Mouse (Mus musculus) kidney, adult 8-10 months (tissue): ENCODE measurements around the gene Bace2.

Experiments
- DNase-seq, 2 experiments: peaks; one replicate each; pipeline ENCODE4 v3.0.0; 2022

Gene Bace2

GRCm38 (mm10) chr16:97402213-97402785, 45.8 kb downstream of the Bace2 start:
- DNase-seq = no peak

DNA sequence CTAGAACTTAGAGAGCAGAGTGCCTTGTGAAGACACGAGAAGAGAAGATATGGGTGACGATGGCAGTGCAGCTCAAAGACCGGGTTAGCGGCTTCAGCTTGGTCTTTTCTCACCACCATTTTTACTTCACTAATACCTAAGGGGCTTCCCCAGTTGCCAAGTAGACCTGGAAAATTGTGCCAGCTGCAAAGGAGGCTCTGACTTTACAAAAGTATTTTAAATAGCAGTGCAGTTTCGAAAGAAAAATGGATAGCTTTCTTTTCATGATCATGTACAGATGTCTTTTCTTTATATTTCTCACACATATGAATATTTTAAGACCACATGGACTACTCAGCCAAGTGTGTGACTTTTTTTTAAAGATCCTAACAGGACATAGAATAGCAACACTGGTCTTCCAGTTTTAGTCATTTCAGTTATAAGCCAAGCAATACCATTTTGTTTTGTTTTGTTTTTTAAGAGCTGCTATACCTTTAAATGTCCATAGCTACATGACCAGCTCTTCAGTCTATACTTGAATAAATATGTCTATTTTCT, 49.0 kb downstream of the Bace2 start:
- DNase-seq = no peak

GRCm38 (mm10) chr16:97417896-97418542, 61.5 kb downstream of the Bace2 start:
- peak; percentile 22 to 62 for DNase-seq

- no peak for DNase-seq
Observed at GRCm38 (mm10) chr16:97418749-97419453, 62.4 kb downstream of the Bace2 start.

DNA sequence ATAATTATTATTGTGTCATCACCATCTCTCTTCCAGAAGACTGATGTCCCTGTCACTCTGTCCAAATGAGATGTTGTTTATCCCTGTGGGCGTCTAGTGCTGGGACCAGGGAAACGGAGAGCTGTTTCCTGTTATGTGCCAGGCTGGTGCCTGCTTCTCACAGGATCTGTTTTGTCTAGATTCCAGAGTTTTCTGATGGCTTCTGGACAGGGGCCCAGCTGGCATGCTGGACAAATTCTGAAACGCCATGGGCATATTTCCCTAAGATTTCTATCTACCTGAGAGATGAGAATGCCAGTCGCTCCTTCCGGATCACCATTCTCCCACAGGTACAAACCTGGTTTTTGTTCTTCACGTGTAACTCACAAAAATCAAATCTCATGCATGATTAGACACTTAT, 65.1 kb downstream of the Bace2 start:
- no peak for DNase-seq

DNA sequence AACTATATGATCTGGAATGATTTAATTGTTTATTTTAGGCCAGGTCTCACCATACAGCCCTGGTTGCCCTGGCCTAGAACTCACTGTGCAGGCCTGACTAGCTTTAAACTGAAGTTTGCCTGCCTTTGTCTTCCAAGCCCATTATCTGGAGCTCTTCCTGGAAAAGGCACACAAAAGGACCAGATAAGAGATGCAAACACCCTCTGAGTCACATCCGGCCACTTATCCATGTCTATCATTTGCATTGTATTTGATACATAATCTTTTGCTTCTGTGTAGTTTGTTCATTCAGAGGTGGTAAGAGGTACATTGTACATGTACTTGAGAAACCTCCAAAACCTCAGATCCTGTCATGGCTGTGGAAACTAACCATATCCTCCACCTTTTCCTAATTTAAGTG, 67.1 kb downstream of the Bace2 start:
- DNase-seq = no peak

DNA sequence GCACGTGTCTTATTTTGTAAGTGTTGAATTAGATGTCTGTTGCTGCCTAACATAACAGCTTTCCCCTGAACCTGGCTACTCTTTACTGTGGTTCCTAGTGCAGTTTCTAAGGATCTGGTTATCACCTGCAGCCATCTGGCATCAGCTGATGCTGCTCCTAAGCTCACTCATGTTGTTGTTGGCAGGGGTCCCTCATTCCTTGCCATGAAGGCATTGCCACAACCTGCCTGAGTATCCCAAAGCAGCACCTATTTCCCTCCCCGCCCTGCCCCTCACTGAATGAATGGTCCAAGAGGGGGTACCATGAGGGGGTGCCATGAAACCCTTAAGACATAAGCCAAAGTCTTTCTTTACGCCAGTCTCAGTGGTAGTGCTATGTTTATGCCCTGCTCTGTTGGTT, 71.5 kb downstream of the Bace2 start:
- no peak for DNase-seq

DNA sequence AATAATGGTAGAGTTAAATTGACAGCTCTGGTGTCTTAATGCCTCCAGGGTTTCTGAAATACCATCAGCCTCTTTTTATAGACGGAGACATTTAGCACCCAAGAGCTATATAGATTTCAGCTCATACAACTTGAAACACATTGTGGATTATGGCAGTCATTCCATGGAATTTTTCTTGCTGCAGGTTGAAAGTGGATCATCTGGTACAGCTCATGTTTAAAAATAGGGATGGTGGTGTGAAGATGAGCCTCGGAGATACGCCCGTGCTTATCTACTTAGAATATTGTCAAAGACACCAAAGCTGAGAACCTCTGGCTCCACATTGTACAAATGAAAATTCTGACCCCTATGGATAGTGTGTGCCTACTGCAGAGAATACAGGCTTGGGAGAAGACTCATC, 73.5 kb downstream of the Bace2 start:
- DNase-seq = no peak

GRCm38 (mm10) chr16:97431328-97431727, 74.8 kb downstream of the Bace2 start:
- peak; percentile 2 to 21 for DNase-seq

- no peak for DNase-seq
Observed at GRCm38 (mm10) chr16:97434206-97434605, 77.7 kb downstream of the Bace2 start.

- DNase-seq = no peak
Observed at GRCm38 (mm10) chr16:97437448-97438056, 81.0 kb downstream of the Bace2 start.

DNA sequence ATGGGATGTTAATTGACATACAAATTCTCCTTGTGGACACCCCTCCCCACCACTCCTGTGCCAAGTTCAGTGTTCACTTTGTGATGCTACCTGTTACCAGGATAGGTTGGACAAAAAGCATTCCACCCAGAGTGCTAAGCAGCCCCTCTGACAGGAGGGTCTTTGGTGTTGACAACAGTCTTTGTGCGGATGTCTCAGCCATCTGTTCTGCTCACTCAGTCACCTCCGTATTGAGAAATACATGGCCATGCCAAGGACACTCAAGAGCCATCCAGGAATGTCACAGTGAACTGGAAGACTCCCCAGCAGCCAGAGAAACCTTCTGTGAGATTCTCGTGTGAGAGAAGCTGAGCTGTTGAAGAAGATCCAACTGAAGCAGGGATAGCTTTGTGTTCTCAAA, 81.6 kb downstream of the Bace2 start:
- no peak for DNase-seq

DNA sequence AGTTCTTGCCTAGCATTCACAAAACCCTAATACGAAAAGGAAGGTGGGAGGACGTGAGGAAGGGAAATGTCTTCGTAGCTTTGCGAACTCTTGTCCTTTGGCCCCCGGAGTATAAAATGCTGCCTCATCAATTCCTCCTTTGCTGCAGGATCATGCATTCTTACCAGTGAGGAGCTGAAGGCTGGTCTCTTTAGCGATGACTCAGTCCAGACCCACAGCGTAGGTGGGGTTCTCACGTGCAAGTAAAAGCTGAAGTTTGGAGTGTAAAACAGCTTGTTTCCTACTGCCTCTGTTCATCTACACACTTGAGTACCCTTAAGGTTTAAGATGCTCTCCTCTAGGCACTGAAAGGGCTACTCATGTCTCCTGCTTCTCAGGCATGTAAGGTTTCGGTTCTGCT, 85.4 kb downstream of the Bace2 start:
- DNase-seq = no peak

DNA sequence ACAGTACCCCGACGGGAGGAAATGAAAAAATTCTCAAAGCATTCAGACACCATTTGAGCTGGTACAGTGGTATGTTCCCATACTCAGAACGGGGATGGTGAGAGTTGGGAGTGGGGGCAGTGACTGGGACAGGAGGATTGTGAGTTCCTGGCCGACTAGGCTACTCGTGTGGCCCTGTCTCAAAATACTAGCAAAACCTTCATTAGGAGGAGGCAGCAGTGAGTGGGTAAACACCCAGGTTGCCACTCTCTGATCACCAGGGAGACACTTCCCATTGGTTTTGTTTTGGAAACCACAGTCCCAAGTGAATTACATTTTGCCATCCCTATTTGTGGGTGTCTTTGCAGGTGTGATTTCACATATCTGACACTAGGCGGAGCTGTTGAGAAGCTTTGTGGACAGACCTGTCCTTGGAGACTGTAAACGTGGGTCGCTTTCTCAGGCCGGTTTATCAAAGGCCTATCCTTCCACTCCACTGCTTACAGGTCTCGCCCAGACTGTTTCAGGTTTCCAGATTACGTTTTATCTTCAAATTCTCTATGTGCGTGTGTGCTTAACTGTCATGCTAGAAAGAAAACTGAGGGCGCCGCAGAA, 87.2 kb downstream of the Bace2 start:
- DNase-seq = peak; percentile 13 to 22

DNA sequence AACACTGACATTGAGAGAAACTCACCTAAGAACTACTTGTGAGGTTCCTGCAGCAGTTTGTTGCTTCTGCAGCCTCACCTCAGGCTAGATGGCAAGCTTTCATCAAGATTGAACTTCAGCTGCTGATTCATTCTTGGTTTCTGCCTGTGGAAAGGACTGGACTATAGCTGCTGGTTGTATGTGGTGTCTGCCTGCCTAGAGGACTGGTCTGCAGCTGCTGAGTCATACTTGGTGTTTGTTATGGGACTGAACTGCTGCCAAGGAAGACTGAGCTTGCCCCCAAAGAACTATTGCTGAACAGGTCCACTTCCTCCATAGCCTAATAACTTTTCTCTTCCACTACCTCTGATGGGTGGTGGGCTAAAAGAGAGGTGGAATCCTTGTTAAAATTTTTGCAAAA, 90.8 kb downstream of the Bace2 start:
- DNase-seq = no peak

DNA sequence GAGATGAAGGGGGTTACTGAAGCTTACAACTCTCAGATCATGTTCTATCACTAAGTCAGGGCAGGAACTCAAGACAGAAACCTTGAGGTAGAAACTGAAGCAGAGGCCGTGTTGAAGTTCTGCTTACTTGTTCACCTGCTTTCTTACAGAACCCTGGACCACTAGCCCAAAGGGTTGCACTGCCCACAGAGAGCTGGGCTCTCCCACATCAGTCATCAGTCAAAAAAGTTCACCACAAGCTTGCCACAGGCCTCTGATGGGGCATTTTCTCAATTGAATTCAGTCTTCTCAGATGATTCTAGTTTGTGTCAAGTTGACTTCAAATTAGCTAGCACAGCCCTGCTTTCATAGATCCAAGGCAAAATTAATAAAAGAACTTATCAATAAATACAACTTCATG, 103.3 kb downstream of the Bace2 start:
- DNase-seq = no peak

DNA sequence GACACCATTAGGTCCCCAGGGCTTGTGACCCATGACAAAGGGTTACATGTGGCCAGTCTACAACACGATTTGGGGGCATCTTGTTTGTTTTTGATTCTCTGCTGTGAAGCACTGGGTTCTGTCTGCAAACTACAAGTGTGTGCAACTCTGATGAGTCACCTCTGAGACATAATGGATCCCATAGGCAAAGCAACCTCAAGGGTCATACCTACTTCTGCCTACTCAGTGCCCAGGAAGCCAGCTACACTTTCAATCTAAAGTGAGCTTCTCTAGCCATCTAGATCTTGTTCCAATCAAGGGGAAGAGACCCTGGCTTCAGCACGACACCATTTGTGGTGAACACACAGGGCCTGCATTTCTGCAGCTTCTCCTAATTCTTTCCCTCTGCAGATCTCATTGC, 104.7 kb downstream of the Bace2 start:
- no peak for DNase-seq

- no peak for DNase-seq
Observed at GRCm38 (mm10) chr16:97462481-97463181, 106.1 kb downstream of the Bace2 start, which contains the start of gene Mx1. TSS of gene Mx1 (minus strand) at chr16:97462907.

GRCm38 (mm10) chr16:97466182-97466957, 109.8 kb downstream of the Bace2 start:
- no peak for DNase-seq

- DNase-seq = no peak
Observed at GRCm38 (mm10) chr16:97467472-97467871, 110.9 kb downstream of the Bace2 start.

- DNase-seq = no peak
Observed at GRCm38 (mm10) chr16:97467993-97468791, 111.7 kb downstream of the Bace2 start.
